Mouse (Mus musculus): Measurements from ENCODE around the gene Megf8.

- TF ChIP-seq MAFK (IDR thresholded peaks at IDR 0.05; ENCODE audit: insufficient read depth, low read depth, low read length) = no peak
- no peak for TF ChIP-seq ZC3H11A (IDR thresholded peaks at IDR 0.05; ENCODE audit: borderline replicate concordance, low read depth, low read length)
- no peak for TF ChIP-seq ZNF384 (IDR thresholded peaks at IDR 0.05; ENCODE audit: low read depth, low read length)
- no peak for TF ChIP-seq HCFC1 (IDR thresholded peaks at IDR 0.05; ENCODE audit: borderline replicate concordance, insufficient read depth, low read length)
- TF ChIP-seq CHD2 (IDR thresholded peaks at IDR 0.05; ENCODE audit: low read depth, low read length) = no peak
Observed at GRCm38 (mm10) chr7:25273259-25274241, 43.4 kb upstream of the Megf8 start.
